Mouse (Mus musculus): ENCODE data around the gene Ccar1. TPM values are rescaled to one million over a fixed set of nuclear protein-coding genes. Genes with fewer than 3 reads are reported as not detected.
"Not testable (repeated sequence)": the region's sequence is repeated elsewhere in the genome, so short reads cannot be mapped to it uniquely, and the experiment has no call there.

The Ccar1 gene
- polyA plus RNA-seq, 1 experiment from 2014 or later, result 35.5 TPM

- H3K4me3 ChIP-seq (ENCODE audit: low read depth, low read length), result peak overlapping the region; percentile 87
- 49% methylated on average over 2 of the region's 2 CpGs for WGBS (ENCODE audit: insufficient replicate concordance)
- H3K27ac ChIP-seq (ENCODE audit: low read depth), result peak overlapping the region; percentile 97
- H3K4me1 ChIP-seq (ENCODE audit: insufficient read depth), result peaks cover 15% of the 10 kb centered on the region
- no peaks in the 10 kb centered on the region for H3K27me3 ChIP-seq (ENCODE audit: insufficient read depth, low read length)
- no peaks in the 10 kb centered on the region for H3K9me3 ChIP-seq (ENCODE audit: low read length)
- H3K36me3 ChIP-seq (replicated peaks; ENCODE audit: insufficient read depth, low read length), result peaks cover 20% of the 10 kb centered on the region
- H3K4me2 ChIP-seq (ENCODE audit: low read depth, low read length), result peak overlapping the region; percentile 90
- DNase-seq, result no peak
- H3K9ac ChIP-seq (replicated peaks), result peak overlapping the region; percentile 96
- TF ChIP-seq EP300 (IDR thresholded peaks at IDR 0.05; ENCODE audit: low read depth), result no peak
- no peak for ATAC-seq
Measured at GRCm38 (mm10) chr10:62793091-62793453, 986 bp upstream of the Ccar1 start.

GRCm38 (mm10) chr10:62791251-62792176 lies 572 bp downstream of the Ccar1 start:
- Histone ChIP-seq H3K9ac (replicated peaks) (peak overlapping the region; percentile 96), H3K27me3 (ENCODE audit: insufficient read depth, low read length) (no peaks in the 10 kb centered on the region), H3K36me3 (replicated peaks; ENCODE audit: insufficient read depth, low read length) (peaks cover 35% of the 10 kb centered on the region), H3K4me2 (ENCODE audit: low read depth, low read length) (peak overlapping the region; percentile 90), H3K4me3 (ENCODE audit: low read depth, low read length) (peak overlapping the region; percentile 87), H3K9me3 (ENCODE audit: low read length) (no peaks in the 10 kb centered on the region), H3K4me1 (ENCODE audit: insufficient read depth) (peaks cover 15% of the 10 kb centered on the region), H3K27ac (ENCODE audit: low read depth) (peak overlapping the region; percentile 97)
- DNase-seq (no peak), ATAC-seq (peak; percentile 65)
- WGBS (ENCODE audit: insufficient replicate concordance), result under 1% methylated on average over 68 of the region's 78 CpGs
- TF ChIP-seq CTCF (IDR thresholded peaks at IDR 0.05; ENCODE audit: low read depth) (no peak), EP300 (IDR thresholded peaks at IDR 0.05; ENCODE audit: low read depth) (no peak)

- peaks cover 79% of the 10 kb centered on the region for H3K36me3 ChIP-seq (replicated peaks; ENCODE audit: insufficient read depth, low read length)
- not testable (repeated sequence) for H3K4me3 ChIP-seq (ENCODE audit: low read depth, low read length); ATAC-seq; H3K9ac ChIP-seq (replicated peaks); H3K9me3 ChIP-seq (ENCODE audit: low read length); H3K27me3 ChIP-seq (ENCODE audit: insufficient read depth, low read length); H3K4me2 ChIP-seq (ENCODE audit: low read depth, low read length); H3K4me1 ChIP-seq (ENCODE audit: insufficient read depth); H3K27ac ChIP-seq (ENCODE audit: low read depth); DNase-seq
- 88% methylated on average over 1 of the region's 1 CpGs for whole genome bisulfite sequencing (ENCODE audit: insufficient replicate concordance)
Measured at GRCm38 (mm10) chr10:62781776-62782175, 10.3 kb downstream of the Ccar1 start.

GRCm38 (mm10) chr10:62750781-62751180 lies 41.3 kb downstream of the Ccar1 start:
- H3K27ac ChIP-seq (ENCODE audit: low read depth), result no peak overlapping the region
- no peaks in the 10 kb centered on the region for H3K27me3 ChIP-seq (ENCODE audit: insufficient read depth, low read length)
- no peak for DNase-seq
- H3K9me3 ChIP-seq (ENCODE audit: low read length), result no peaks in the 10 kb centered on the region
- WGBS (ENCODE audit: insufficient replicate concordance), result 68% methylated on average over 6 of the region's 6 CpGs
- no peak overlapping the region for H3K4me2 ChIP-seq (ENCODE audit: low read depth, low read length)
- no peak for TF ChIP-seq CTCF (IDR thresholded peaks at IDR 0.05; ENCODE audit: low read depth)
- TF ChIP-seq EP300 (IDR thresholded peaks at IDR 0.05; ENCODE audit: low read depth), result no peak
- no peak overlapping the region for H3K4me3 ChIP-seq (ENCODE audit: low read depth, low read length)
- ATAC-seq, result no peak
- no peak overlapping the region for H3K9ac ChIP-seq (replicated peaks)
- H3K4me1 ChIP-seq (ENCODE audit: insufficient read depth), result no peaks in the 10 kb centered on the region
- H3K36me3 ChIP-seq (replicated peaks; ENCODE audit: insufficient read depth, low read length), result peaks cover 69% of the 10 kb centered on the region

GRCm38 (mm10) chr10:62739961-62740737 lies 51.9 kb downstream of the Ccar1 start:
- peaks cover 24% of the 10 kb centered on the region for H3K36me3 ChIP-seq (replicated peaks; ENCODE audit: insufficient read depth, low read length)
- no peak for TF ChIP-seq CTCF (IDR thresholded peaks at IDR 0.05; ENCODE audit: low read depth)
- no peak for TF ChIP-seq EP300 (IDR thresholded peaks at IDR 0.05; ENCODE audit: low read depth)
- DNase-seq, result no peak

GRCm38 (mm10) chr10:62736965-62737688 lies 55.0 kb downstream of the Ccar1 start:
- H3K4me2 ChIP-seq (ENCODE audit: low read depth, low read length), result no peak overlapping the region
- H3K4me1 ChIP-seq (ENCODE audit: insufficient read depth), result no peaks in the 10 kb centered on the region
- no peak overlapping the region for H3K9ac ChIP-seq (replicated peaks)
- DNase-seq (no peak), ATAC-seq (no peak)
- H3K9me3 ChIP-seq (ENCODE audit: low read length), result no peaks in the 10 kb centered on the region
- no peaks in the 10 kb centered on the region for H3K27me3 ChIP-seq (ENCODE audit: insufficient read depth, low read length)
- H3K4me3 ChIP-seq (ENCODE audit: low read depth, low read length), result no peak overlapping the region
- TF ChIP-seq EP300 (IDR thresholded peaks at IDR 0.05; ENCODE audit: low read depth), result no peak
- no peak for TF ChIP-seq CTCF (IDR thresholded peaks at IDR 0.05; ENCODE audit: low read depth)
- no peak overlapping the region for H3K27ac ChIP-seq (ENCODE audit: low read depth)
- 45% methylated on average over 4 of the region's 4 CpGs for WGBS (ENCODE audit: insufficient replicate concordance)
- H3K36me3 ChIP-seq (replicated peaks; ENCODE audit: insufficient read depth, low read length), result peaks cover 9% of the 10 kb centered on the region

More at GRCm38 (mm10) chr10:62739961-62740737, 51.9 kb downstream of the Ccar1 start:
- ATAC-seq, result no peak
- Histone ChIP-seq H3K27me3 (ENCODE audit: insufficient read depth, low read length) (no peaks in the 10 kb centered on the region), H3K4me2 (ENCODE audit: low read depth, low read length) (no peak overlapping the region), H3K9ac (replicated peaks) (no peak overlapping the region), H3K27ac (ENCODE audit: low read depth) (no peak overlapping the region), H3K9me3 (ENCODE audit: low read length) (no peaks in the 10 kb centered on the region), H3K4me1 (ENCODE audit: insufficient read depth) (no peaks in the 10 kb centered on the region), H3K4me3 (ENCODE audit: low read depth, low read length) (no peak overlapping the region)
- WGBS (ENCODE audit: insufficient replicate concordance), result 76% methylated on average over 4 of the region's 4 CpGs

Measured in liver, postnatal 0 days (tissue).